Mouse (Mus musculus) limb, embryonic 13.5 days (tissue): ENCODE measurements around the gene Mex3d. TPM values are rescaled to one million over a fixed set of nuclear protein-coding genes. Genes with fewer than 3 reads are reported as not detected.

Experiments
- ATAC-seq: fragments of 200-750 bp; cut with Nextera tagmentation; 2 replicates; pipeline ENCODE4 v1.8.0; 2017; ENCODE audit warnings: low read depth, moderate number of reproducible peaks, moderate TSS enrichment; ENCODE audit not compliant: low FRiP score
- H3K27ac ChIP-seq: fragments of 300-500 bp; sonication (generic); 2 replicates; pipeline ENCODE4 v1.5.1; 2015; ENCODE audit warnings: inconsistent platforms, mild to moderate bottlenecking, moderate library complexity
- H3K27me3 ChIP-seq: fragments of 300-500 bp; sonication (generic); 2 replicates; pipeline ENCODE4 v1.6.1; 2015; ENCODE audit warnings: mild to moderate bottlenecking, inconsistent platforms
- H3K36me3 ChIP-seq: fragments of 300-500 bp; sonication (generic); 2 replicates; pipeline ENCODE4 v1.6.1; 2015; ENCODE audit warnings: inconsistent platforms, mild to moderate bottlenecking, moderate library complexity
- H3K4me1 ChIP-seq: fragments of 300-500 bp; sonication (generic); 2 replicates; pipeline ENCODE4 v1.6.1; 2015; ENCODE audit warnings: inconsistent platforms
- H3K4me2 ChIP-seq: fragments of 300-500 bp; sonication (generic); replicated peaks from 2 replicates; pipeline ENCODE4 v1.6.1; 2015; ENCODE audit warnings: inconsistent platforms, mild to moderate bottlenecking, moderate library complexity
- H3K4me3 ChIP-seq: fragments of 300-500 bp; sonication (generic); 2 replicates; pipeline ENCODE4 v1.5.1; 2015; ENCODE audit warnings: moderate library complexity, mild to moderate bottlenecking, inconsistent platforms
- H3K9ac ChIP-seq: fragments of 300-500 bp; sonication (generic); 2 replicates; pipeline ENCODE4 v1.6.1; 2015; ENCODE audit warnings: mild to moderate bottlenecking, inconsistent platforms
- H3K9me3 ChIP-seq: fragments of 300-500 bp; sonication (generic); 2 replicates; pipeline ENCODE4 v1.6.1; 2016; ENCODE audit warnings: inconsistent platforms
- WGBS: fragments of 180-500 bp; shearing (Covaris S2); methylation state at CpG from one replicate; pipeline ENCODE4 v1.1.7; 2015; 5-methylcytosine and 5-hydroxymethylcytosine counted together
- polyA plus RNA-seq: library from polyadenylated mRNA; unstranded; fragments of >200 nt; fragmentation: Nextera tagmentation; extraction: Ambion mirVana; gene quantifications from 2 replicates; pipeline ENCODE4 v1.2.1, GENCODE M21; 2015

Gene Mex3d
- polyA plus RNA-seq, 1 experiment from 2014 or later: 9.2 TPM

GRCm38 (mm10) chr10:80382641-80383365, 4.7 kb downstream of the Mex3d start:
- no peak overlapping the region for H3K27ac ChIP-seq
- no peak for ATAC-seq
- peak overlapping the region; percentile 95; the same call in 1 of the 2 replicates for H3K4me2 ChIP-seq
- 78% methylated on average over 7 of the region's 7 CpGs for WGBS
- no peak overlapping the region for H3K9ac ChIP-seq
- H3K4me1 ChIP-seq: peaks cover 34% of the 10 kb centered on the region
- no peaks in the 10 kb centered on the region for H3K9me3 ChIP-seq
- H3K36me3 ChIP-seq: peaks cover 56% of the 10 kb centered on the region
- H3K27me3 ChIP-seq: no peaks in the 10 kb centered on the region
- H3K4me3 ChIP-seq: 0 out of 2 replicates have a peak overlapping the region, but pooled peaks have one; percentile 12

- H3K36me3 ChIP-seq: peaks cover 32% of the 10 kb centered on the region
- H3K4me1 ChIP-seq: 0 out of 2 replicates have a peak, but pooled peaks cover 5% of the 10 kb centered on the region
- no peak overlapping the region for H3K9ac ChIP-seq
- H3K4me3 ChIP-seq: no peak overlapping the region
- ATAC-seq: no peak
- no peak overlapping the region for H3K4me2 ChIP-seq
- no peaks in the 10 kb centered on the region for H3K27me3 ChIP-seq
- no peak overlapping the region for H3K27ac ChIP-seq
- no peaks in the 10 kb centered on the region for H3K9me3 ChIP-seq
- WGBS: 49% methylated on average over 10 of the region's 10 CpGs
These were observed 9.7 kb downstream of the Mex3d start for GRCm38 (mm10) chr10:80377716-80378115.

- Histone ChIP-seq H3K27ac (no peak overlapping the region), H3K9me3 (no peaks in the 10 kb centered on the region), H3K4me2 (no peak overlapping the region), H3K4me1 (peaks cover 9% of the 10 kb centered on the region; the same call in 1 of the 2 replicates), H3K4me3 (no peak overlapping the region), H3K27me3 (no peaks in the 10 kb centered on the region), H3K36me3 (peaks cover 16% of the 10 kb centered on the region), H3K9ac (no peak overlapping the region)
- ATAC-seq: no peak
- WGBS: 2% methylated on average over 7 of the region's 7 CpGs
These were observed 11.3 kb downstream of the Mex3d start for GRCm38 (mm10) chr10:80376160-80376559.

GRCm38 (mm10) chr10:80374063-80374462, 13.4 kb downstream of the Mex3d start:
- no peak overlapping the region for H3K4me2 ChIP-seq
- ATAC-seq: no peak

DNA sequence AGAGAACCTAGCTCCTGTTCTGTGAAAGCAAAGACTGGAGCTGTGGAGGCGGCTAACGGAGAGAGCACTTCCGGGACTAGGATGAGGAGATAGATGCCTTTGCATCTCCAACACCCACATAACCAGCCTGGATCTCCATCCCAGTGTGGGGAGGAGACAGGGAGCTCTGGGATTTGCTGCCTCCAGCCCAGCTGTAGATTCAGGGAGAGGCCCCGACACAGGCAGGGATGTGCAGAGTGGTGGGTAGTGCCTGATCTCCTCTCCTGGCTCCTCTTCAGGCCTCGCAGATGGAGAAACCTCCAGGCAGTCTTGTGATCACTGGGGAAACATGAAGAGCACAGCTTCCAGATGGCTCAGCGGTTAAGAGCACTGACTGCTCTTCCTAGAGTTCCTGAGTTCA, 14.8 kb downstream of the Mex3d start:
- ATAC-seq: no peak
- Histone ChIP-seq H3K27me3 (no peaks in the 10 kb centered on the region), H3K9ac (no peak overlapping the region), H3K4me2 (no peak overlapping the region), H3K27ac (no peak overlapping the region), H3K36me3 (no peaks in the 10 kb centered on the region), H3K9me3 (peaks cover 4% of the 10 kb centered on the region; the same call in 1 of the 2 replicates), H3K4me1 (peaks cover 7% of the 10 kb centered on the region; the same call in 1 of the 2 replicates), H3K4me3 (no peak overlapping the region)
- 81% methylated on average over 6 of the region's 6 CpGs for WGBS

More at GRCm38 (mm10) chr10:80374063-80374462, 13.4 kb downstream of the Mex3d start:
- peaks cover 7% of the 10 kb centered on the region; the same call in 1 of the 2 replicates for H3K4me1 ChIP-seq
- H3K9me3 ChIP-seq: no peaks in the 10 kb centered on the region
- H3K36me3 ChIP-seq: no peaks in the 10 kb centered on the region
- WGBS: 18% methylated on average over 6 of the region's 6 CpGs
- H3K4me3 ChIP-seq: no peak overlapping the region
- no peaks in the 10 kb centered on the region for H3K27me3 ChIP-seq
- no peak overlapping the region for H3K27ac ChIP-seq
- H3K9ac ChIP-seq: no peak overlapping the region

GRCm38 (mm10) chr10:80371983-80372382, 15.5 kb downstream of the Mex3d start:
- peak overlapping the region; percentile 40 for H3K4me3 ChIP-seq
- peak overlapping the region; percentile 50; the same call in 1 of the 2 replicates for H3K9ac ChIP-seq
- no peaks in the 10 kb centered on the region for H3K36me3 ChIP-seq
- H3K4me1 ChIP-seq: peaks cover 7% of the 10 kb centered on the region; the same call in 1 of the 2 replicates
- H3K27me3 ChIP-seq: no peaks in the 10 kb centered on the region
- no peak overlapping the region; the same call in 1 of the 2 replicates for H3K27ac ChIP-seq
- peak overlapping the region; percentile 53 for H3K4me2 ChIP-seq
- 49% methylated on average over 9 of the region's 9 CpGs for whole genome bisulfite sequencing
- no peak for ATAC-seq
- peaks cover 4% of the 10 kb centered on the region; the same call in 1 of the 2 replicates for H3K9me3 ChIP-seq

DNA sequence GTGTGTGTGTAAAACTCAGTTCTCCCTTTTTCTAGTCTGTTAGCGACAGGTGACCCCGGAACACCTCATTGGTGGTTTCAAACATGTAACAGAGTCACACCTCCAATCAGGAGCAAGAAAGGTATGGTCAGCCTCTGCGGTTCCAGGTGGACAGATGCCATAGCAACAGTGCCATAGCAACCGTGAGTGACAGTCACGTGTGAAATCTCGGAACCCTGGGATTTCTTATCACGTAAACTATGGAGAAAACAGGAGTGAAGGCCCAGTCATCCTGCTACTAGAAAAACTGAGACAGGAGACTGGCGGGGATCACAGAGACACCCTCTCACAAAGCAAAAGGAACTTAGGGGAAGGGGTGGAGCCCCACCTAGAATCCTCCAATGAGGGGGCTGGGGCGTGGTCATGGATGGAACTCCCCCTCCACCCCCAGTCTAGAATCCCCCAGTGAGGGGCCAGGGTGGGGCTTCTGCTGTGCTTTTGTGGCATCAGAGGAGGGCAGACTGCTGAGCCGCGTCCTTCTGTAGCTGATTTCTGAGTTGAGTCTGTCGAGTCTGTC, 16.0 kb downstream of the Mex3d start:
- peak overlapping the region; percentile 53 for H3K4me2 ChIP-seq
- peak; percentile 88 for ATAC-seq
- H3K27ac ChIP-seq: no peak overlapping the region; the same call in 1 of the 2 replicates
- H3K9me3 ChIP-seq: peaks cover 4% of the 10 kb centered on the region; the same call in 1 of the 2 replicates
- H3K36me3 ChIP-seq: no peaks in the 10 kb centered on the region
- H3K27me3 ChIP-seq: no peaks in the 10 kb centered on the region
- H3K4me1 ChIP-seq: peaks cover 7% of the 10 kb centered on the region; the same call in 1 of the 2 replicates
- peak overlapping the region; percentile 50; the same call in 1 of the 2 replicates for H3K9ac ChIP-seq
- peak overlapping the region; percentile 40 for H3K4me3 ChIP-seq
- WGBS: 2% methylated on average over 12 of the region's 12 CpGs

DNA sequence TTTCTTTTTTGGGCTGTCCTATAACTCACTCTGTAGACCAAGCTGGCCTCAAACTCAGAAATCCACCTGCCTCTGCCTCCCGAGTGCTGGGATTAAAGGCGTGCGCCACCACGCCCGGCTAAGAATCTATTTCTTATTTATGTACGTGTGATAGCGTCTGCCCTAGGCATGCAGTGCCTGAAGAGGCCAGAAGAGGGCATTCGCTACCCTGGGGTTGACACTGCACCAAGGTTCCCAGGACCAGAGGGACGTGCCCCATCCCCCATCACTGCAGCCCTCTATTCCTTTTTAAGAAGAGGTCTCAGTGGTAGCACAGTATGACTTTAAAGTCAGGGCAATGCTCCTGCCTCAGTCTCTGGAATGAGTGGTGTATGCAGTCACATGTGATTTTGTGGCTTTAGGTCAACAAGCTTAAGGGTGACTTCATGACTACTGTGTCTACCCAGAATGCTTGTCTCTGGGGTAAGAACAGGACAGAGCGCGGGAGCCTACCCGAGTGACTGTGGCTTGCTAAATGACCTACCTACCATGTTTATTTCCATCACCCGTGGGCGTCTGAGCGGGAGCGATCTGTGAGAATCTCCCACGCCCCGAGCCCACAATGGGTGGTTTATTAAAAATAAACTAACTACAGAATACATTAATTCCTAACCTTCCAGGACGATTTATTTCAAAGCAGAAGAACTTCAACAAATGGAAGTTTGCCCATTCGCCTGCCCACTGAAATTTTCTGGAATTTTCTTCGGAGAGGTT, 17.3 kb downstream of the Mex3d start:
- Histone ChIP-seq H3K27ac (no peak overlapping the region), H3K4me2 (no peak overlapping the region), H3K27me3 (peaks cover 5% of the 10 kb centered on the region; the same call in 1 of the 2 replicates), H3K9me3 (peaks cover 4% of the 10 kb centered on the region; the same call in 1 of the 2 replicates), H3K4me1 (peaks cover 7% of the 10 kb centered on the region; the same call in 1 of the 2 replicates), H3K36me3 (no peaks in the 10 kb centered on the region), H3K4me3 (no peak overlapping the region), H3K9ac (no peak overlapping the region)
- no peak for ATAC-seq
- 79% methylated on average over 21 of the region's 21 CpGs for WGBS

GRCm38 (mm10) chr10:80368392-80368791, 19.1 kb downstream of the Mex3d start:
- H3K27me3 ChIP-seq: peaks cover 19% of the 10 kb centered on the region
- 85% methylated on average over 6 of the region's 6 CpGs for WGBS
- ATAC-seq: no peak

GRCm38 (mm10) chr10:80367954-80368353, 19.5 kb downstream of the Mex3d start:
- 60% methylated on average over 5 of the region's 5 CpGs for WGBS

More at GRCm38 (mm10) chr10:80368392-80368791, 19.1 kb downstream of the Mex3d start:
- Histone ChIP-seq H3K4me3 (no peak overlapping the region), H3K27ac (no peak overlapping the region), H3K4me2 (no peak overlapping the region), H3K9me3 (peaks cover 4% of the 10 kb centered on the region; the same call in 1 of the 2 replicates), H3K36me3 (no peaks in the 10 kb centered on the region), H3K4me1 (peaks cover 7% of the 10 kb centered on the region; the same call in 1 of the 2 replicates), H3K9ac (no peak overlapping the region)

GRCm38 (mm10) chr10:80365736-80366135, 21.7 kb downstream of the Mex3d start:
- no peak for ATAC-seq
- no peaks in the 10 kb centered on the region for H3K36me3 ChIP-seq
- H3K4me1 ChIP-seq: no peaks in the 10 kb centered on the region
- peaks cover 33% of the 10 kb centered on the region for H3K27me3 ChIP-seq
- no peak overlapping the region for H3K9ac ChIP-seq
- peaks cover 4% of the 10 kb centered on the region; the same call in 1 of the 2 replicates for H3K9me3 ChIP-seq
- H3K4me3 ChIP-seq: no peak overlapping the region
- H3K27ac ChIP-seq: no peak overlapping the region
- H3K4me2 ChIP-seq: no peak overlapping the region
- WGBS: 48% methylated on average over 6 of the region's 6 CpGs

More at GRCm38 (mm10) chr10:80367954-80368353, 19.5 kb downstream of the Mex3d start:
- H3K36me3 ChIP-seq: no peaks in the 10 kb centered on the region
- no peak overlapping the region for H3K4me2 ChIP-seq
- no peak overlapping the region for H3K27ac ChIP-seq
- no peak overlapping the region for H3K4me3 ChIP-seq
- no peak overlapping the region for H3K9ac ChIP-seq
- no peak for ATAC-seq
- peaks cover 21% of the 10 kb centered on the region for H3K27me3 ChIP-seq
- peaks cover 4% of the 10 kb centered on the region; the same call in 1 of the 2 replicates for H3K9me3 ChIP-seq
- peaks cover 7% of the 10 kb centered on the region; the same call in 1 of the 2 replicates for H3K4me1 ChIP-seq
